In the genomic region with DNA sequence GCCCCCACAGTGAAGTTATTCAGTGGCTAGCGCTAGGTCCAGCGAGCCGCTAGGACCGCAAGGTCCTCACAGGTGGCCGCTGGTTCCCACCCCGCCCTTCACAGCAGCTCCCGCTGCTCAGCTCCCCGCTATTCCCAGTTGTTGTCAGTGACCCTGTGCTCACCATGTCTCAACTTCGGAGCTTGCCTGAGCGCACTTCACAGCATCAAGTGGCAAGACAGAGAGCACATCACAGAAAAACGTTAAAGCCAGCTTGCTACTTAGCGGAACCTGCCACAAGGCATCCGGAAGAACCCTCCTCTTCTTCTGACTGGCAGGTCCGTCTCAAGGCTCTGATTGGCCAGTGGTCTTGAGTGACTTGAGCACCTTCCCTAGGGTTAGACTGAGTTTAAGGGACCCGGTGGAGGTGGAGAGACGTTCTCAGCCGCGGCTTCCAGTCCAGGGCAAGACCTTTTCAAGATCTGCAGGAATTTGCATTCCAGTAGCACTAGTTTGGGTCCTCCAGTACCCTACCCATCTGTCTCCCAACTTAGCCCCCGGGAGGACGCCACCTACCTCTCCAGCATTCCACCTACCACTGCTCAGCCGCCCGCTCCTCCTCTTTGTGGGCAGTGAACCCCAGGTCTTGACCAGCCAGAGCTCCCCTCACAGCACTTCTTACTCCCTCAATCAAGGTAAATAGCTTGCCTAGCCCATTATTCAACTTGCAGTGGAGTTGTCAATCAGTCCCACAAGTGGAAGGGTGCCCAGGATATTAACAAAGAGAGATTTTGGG, we compare ENCODE assay signal across 8 mouse cellular contexts. TPM values are rescaled to one million over a fixed set of nuclear protein-coding genes. Genes with fewer than 3 reads are reported as not detected.
DNase-seq lines count a peak whose midpoint lies in the region; ATAC-seq lines count a peak whose summit lies in the region.

No protein-coding gene starts in this region.

- peaks cover 6% of the 10 kb centered on the region; the same call in 1 of the 2 replicates for H3K4me1 ChIP-seq in intestine, embryonic 14.5 days (replicated peaks; ENCODE audit: control insufficient read depth, insufficient read depth, low read length)

- no peaks in the 10 kb centered on the region for H3K36me3 ChIP-seq in intestine, embryonic 14.5 days (ENCODE audit: control insufficient read depth, insufficient read depth, low read length)

- intact Hi-C loops in left cerebral cortex, postnatal 14 days (cut with DNase I): no loop called here

- WGBS in intestine, embryonic 14.5 days: 0% methylated on average over 22 of the region's 22 CpGs

- peak; percentile 90 to 97 for DNase-seq in adrenal gland, adult (ENCODE audit: inconsistent age in 2 of 2, low spot score in 1 of 2)
- peak; percentile 93 for DNase-seq in embryo, embryonic 10.5 days (ENCODE audit: low spot score)
- DNase-seq in gastrocnemius, postnatal 25 days: peak; percentile 84
- peak; percentile 87 for DNase-seq in intestine, embryonic 14.5 days (ENCODE audit: low spot score)
- peak; percentile 89 to 91 for DNase-seq in left cerebral cortex, postnatal 14 days (ENCODE audit: low spot score in 2 of 2)
- DNase-seq in mesoderm, embryonic 11.5 days (ENCODE audit: low read depth, low spot score): peak; percentile 89
- peak; percentile 81 to 92 for DNase-seq in right cerebral cortex, postnatal 36 days (ENCODE audit: low spot score in 2 of 2)
- DNase-seq in yolk sac, embryonic 10.5 days (ENCODE audit: low spot score): peak; percentile 89

- peak overlapping the region; percentile 78 for H3K27ac ChIP-seq in intestine, embryonic 14.5 days (ENCODE audit: low read depth)

- H3K9me3 ChIP-seq in intestine, embryonic 14.5 days (ENCODE audit: control insufficient read depth, low read length): no peaks in the 10 kb centered on the region

- H3K9ac ChIP-seq in intestine, embryonic 14.5 days (ENCODE audit: low read length): peak overlapping the region; percentile 64

- no peaks in the 10 kb centered on the region for H3K27me3 ChIP-seq in intestine, embryonic 14.5 days (replicated peaks; ENCODE audit: control insufficient read depth, insufficient read depth, low read length)

- ATAC-seq in intestine, embryonic 14.5 days (replicated peaks; ENCODE audit: low FRiP score, low TSS enrichment, low read depth): peak; percentile 94

- H3K4me3 ChIP-seq in intestine, embryonic 14.5 days (ENCODE audit: low read depth, low read length): peak overlapping the region; percentile 81

- peak overlapping the region; percentile 68 for H3K4me2 ChIP-seq in intestine, embryonic 14.5 days (ENCODE audit: low read length)

RNA-seq across cellular contexts. Expression of a gene that starts 30.4 kb away (rescaled TPM):
- 10 to 100 TPM in 1 of 2 experiments, 1 to 10 TPM in 1; 9.5 to 10.4 TPM for total RNA-seq in gastrocnemius, postnatal 25 days (2021)
- 8.9 and 9.3 TPM in 2 replicates for polyA plus RNA-seq in intestine, embryonic 14.5 days (2014; fragmentation: Nextera tagmentation; extraction: Ambion mirVana)
- total RNA-seq in left cerebral cortex, postnatal 14 days (2021): 10 to 100 TPM; 14.4 to 14.8 TPM

Comparison
In these comparisons a context has a peak if more than half of its experiments do, and no peak if none do; other contexts are left out.
1. Peak in every context shown above with its lines: DNase-seq, ATAC-seq, H3K4me3 ChIP-seq and H3K27ac ChIP-seq.